Mouse (Mus musculus): Measurements from ENCODE around the gene Hist1h2aa. TPM values are rescaled to one million over a fixed set of nuclear protein-coding genes. Genes with fewer than 3 reads are reported as not detected.

Gene Hist1h2aa
- polyA plus RNA-seq, 1 experiment: not detected

GRCm38 (mm10) chr13:23942861-23943260 is 8.6 kb downstream of the Hist1h2aa start:
- WGBS: 59% methylated on average over 2 of the region's 2 CpGs
- Histone ChIP-seq H3K4me3 (ENCODE audit: low read depth, low read length) (no peak overlapping the region), H3K4me1 (ENCODE audit: control insufficient read depth, insufficient read depth, insufficient read length, low read length) (no peaks in the 10 kb centered on the region), H3K27me3 (ENCODE audit: control insufficient read depth, insufficient read depth, low read length) (no peaks in the 10 kb centered on the region), H3K27ac (ENCODE audit: insufficient read depth, low read depth, low read length) (no peak overlapping the region), H3K36me3 (ENCODE audit: control insufficient read depth, insufficient read depth, low read length) (no peaks in the 10 kb centered on the region)
- TF ChIP-seq POLR2A (IDR thresholded peaks at IDR 0.05; ENCODE audit: low read depth, low read length): no peak
- no peak for TF ChIP-seq CTCF (IDR thresholded peaks at IDR 0.05; ENCODE audit: extremely low read depth, insufficient read length, insufficient replicate concordance, low read depth, low read length)

DNA sequence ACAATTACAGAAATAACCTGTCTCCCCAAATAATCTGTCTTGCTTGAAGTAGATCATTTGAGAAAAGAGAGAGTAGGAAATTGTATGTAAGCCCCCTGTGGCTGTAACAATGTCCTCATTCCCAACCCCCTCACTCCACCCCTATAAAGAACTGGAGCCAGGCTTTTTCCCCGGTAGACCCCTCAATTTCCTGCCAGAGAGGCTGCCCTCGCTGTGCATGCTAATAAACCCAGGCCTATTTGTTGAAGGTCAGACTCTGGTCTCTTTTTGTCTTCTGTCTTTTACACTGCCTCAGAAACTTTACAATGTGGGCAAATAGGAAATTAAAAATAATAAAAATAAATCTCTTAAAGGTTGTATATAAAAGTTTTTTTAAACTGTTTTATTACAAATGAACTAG is 12.0 kb downstream of the Hist1h2aa start:
- 84% methylated on average over 2 of the region's 2 CpGs for WGBS
- no peaks in the 10 kb centered on the region for H3K4me1 ChIP-seq (ENCODE audit: control insufficient read depth, insufficient read depth, insufficient read length, low read length)
- TF ChIP-seq CTCF (IDR thresholded peaks at IDR 0.05; ENCODE audit: extremely low read depth, insufficient read length, insufficient replicate concordance, low read depth, low read length) (no peak), POLR2A (IDR thresholded peaks at IDR 0.05; ENCODE audit: low read depth, low read length) (no peak)

DNA sequence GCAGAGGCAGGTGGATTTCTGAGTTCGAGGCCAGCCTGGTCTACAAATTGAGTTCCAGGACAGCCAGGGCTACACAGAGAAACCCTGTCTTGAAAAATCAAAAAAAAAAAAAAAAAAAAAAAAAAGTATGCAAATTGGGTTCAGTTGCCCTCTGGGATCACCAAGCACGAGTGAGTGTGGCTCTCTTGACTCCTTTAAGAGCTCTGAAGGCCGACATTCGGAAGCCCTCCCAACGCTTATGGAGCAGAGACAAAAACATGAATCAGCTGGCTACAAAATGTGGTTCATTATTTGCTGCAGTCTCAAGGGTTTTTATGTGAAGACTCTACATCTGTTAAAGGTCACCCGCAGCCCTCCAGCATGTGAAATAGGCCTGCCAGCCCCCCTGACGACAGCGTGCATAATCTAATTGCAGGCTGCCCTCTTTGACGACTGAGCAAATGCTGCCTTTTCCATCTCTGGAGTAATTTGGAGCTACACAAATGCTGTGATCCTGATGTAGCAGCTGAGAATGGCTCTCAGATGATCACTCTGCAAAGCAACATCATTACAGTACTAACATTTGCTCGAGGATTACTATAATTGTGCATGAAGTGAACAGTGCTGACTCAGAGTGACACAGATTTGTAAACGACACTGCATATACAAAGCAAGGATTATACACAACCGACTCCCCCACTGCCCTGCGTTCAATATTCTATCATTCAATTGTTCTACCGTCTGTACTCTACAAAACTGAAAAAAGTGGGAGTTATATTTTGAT is 15.4 kb downstream of the Hist1h2aa start:
- H3K4me3 ChIP-seq (ENCODE audit: low read depth, low read length): no peak overlapping the region
- 80% methylated on average over 14 of the region's 14 CpGs for WGBS
- H3K36me3 ChIP-seq (ENCODE audit: control insufficient read depth, insufficient read depth, low read length): no peaks in the 10 kb centered on the region

More for the DNA sequence above, 12.0 kb downstream of the Hist1h2aa start:
- H3K27ac ChIP-seq (ENCODE audit: insufficient read depth, low read depth, low read length): no peak overlapping the region
- no peaks in the 10 kb centered on the region for H3K36me3 ChIP-seq (ENCODE audit: control insufficient read depth, insufficient read depth, low read length)
- no peak overlapping the region for H3K4me3 ChIP-seq (ENCODE audit: low read depth, low read length)
- no peaks in the 10 kb centered on the region for H3K27me3 ChIP-seq (ENCODE audit: control insufficient read depth, insufficient read depth, low read length)

DNA sequence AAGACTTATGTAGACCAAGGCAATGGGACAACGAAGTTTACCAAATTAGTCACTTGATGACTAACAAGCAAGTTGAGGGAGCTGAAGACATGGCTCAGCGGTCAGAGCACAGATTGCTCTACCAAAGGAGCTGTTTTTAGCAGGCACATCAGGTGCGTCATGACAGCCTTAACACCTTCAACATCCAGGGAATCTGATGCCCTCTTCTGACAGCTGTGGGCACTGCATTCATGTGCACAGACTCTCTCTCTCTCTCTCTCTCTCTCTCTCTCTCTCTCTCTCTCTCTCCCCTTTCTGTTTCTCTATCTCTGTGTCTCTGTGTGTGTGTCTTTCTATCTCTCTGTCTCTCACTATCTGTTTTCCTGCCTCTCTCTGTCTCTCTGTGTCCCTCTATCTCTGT is 16.7 kb downstream of the Hist1h2aa start:
- H3K36me3 ChIP-seq (ENCODE audit: control insufficient read depth, insufficient read depth, low read length): no peaks in the 10 kb centered on the region
- H3K27ac ChIP-seq (ENCODE audit: insufficient read depth, low read depth, low read length): no peak overlapping the region
- no peak for TF ChIP-seq POLR2A (IDR thresholded peaks at IDR 0.05; ENCODE audit: low read depth, low read length)
- peak; percentile 51; the same call in 1 of the 2 replicates for TF ChIP-seq CTCF (IDR thresholded peaks at IDR 0.05; ENCODE audit: extremely low read depth, insufficient read length, insufficient replicate concordance, low read depth, low read length)
- no peaks in the 10 kb centered on the region for H3K27me3 ChIP-seq (ENCODE audit: control insufficient read depth, insufficient read depth, low read length)
- no peak overlapping the region for H3K4me3 ChIP-seq (ENCODE audit: low read depth, low read length)
- 41% methylated on average over 3 of the region's 3 CpGs for WGBS
- no peaks in the 10 kb centered on the region; the same call in 1 of the 2 replicates for H3K4me1 ChIP-seq (ENCODE audit: control insufficient read depth, insufficient read depth, insufficient read length, low read length)

More for the DNA sequence above, 15.4 kb downstream of the Hist1h2aa start:
- no peaks in the 10 kb centered on the region for H3K27me3 ChIP-seq (ENCODE audit: control insufficient read depth, insufficient read depth, low read length)
- no peak overlapping the region for H3K27ac ChIP-seq (ENCODE audit: insufficient read depth, low read depth, low read length)
- no peaks in the 10 kb centered on the region; the same call in 1 of the 2 replicates for H3K4me1 ChIP-seq (ENCODE audit: control insufficient read depth, insufficient read depth, insufficient read length, low read length)
- no peak for TF ChIP-seq CTCF (IDR thresholded peaks at IDR 0.05; ENCODE audit: extremely low read depth, insufficient read length, insufficient replicate concordance, low read depth, low read length)
- TF ChIP-seq POLR2A (IDR thresholded peaks at IDR 0.05; ENCODE audit: low read depth, low read length): no peak

GRCm38 (mm10) chr13:23959776-23960175 is 25.5 kb downstream of the Hist1h2aa start:
- Histone ChIP-seq H3K27ac (ENCODE audit: insufficient read depth, low read depth, low read length) (no peak overlapping the region), H3K36me3 (ENCODE audit: control insufficient read depth, insufficient read depth, low read length) (no peaks in the 10 kb centered on the region), H3K27me3 (ENCODE audit: control insufficient read depth, insufficient read depth, low read length) (no peaks in the 10 kb centered on the region), H3K4me3 (ENCODE audit: low read depth, low read length) (no peak overlapping the region), H3K4me1 (ENCODE audit: control insufficient read depth, insufficient read depth, insufficient read length, low read length) (no peaks in the 10 kb centered on the region)
- no peak for TF ChIP-seq POLR2A (IDR thresholded peaks at IDR 0.05; ENCODE audit: low read depth, low read length)
- TF ChIP-seq CTCF (IDR thresholded peaks at IDR 0.05; ENCODE audit: extremely low read depth, insufficient read length, insufficient replicate concordance, low read depth, low read length): no peak
- WGBS: 19% methylated on average over 2 of the region's 2 CpGs

GRCm38 (mm10) chr13:23964909-23965308 is 30.6 kb downstream of the Hist1h2aa start:
- Histone ChIP-seq H3K36me3 (ENCODE audit: control insufficient read depth, insufficient read depth, low read length) (no peaks in the 10 kb centered on the region), H3K4me3 (ENCODE audit: low read depth, low read length) (no peak overlapping the region), H3K27ac (ENCODE audit: insufficient read depth, low read depth, low read length) (no peak overlapping the region), H3K4me1 (ENCODE audit: control insufficient read depth, insufficient read depth, insufficient read length, low read length) (no peaks in the 10 kb centered on the region), H3K27me3 (ENCODE audit: control insufficient read depth, insufficient read depth, low read length) (no peaks in the 10 kb centered on the region)
- TF ChIP-seq CTCF (IDR thresholded peaks at IDR 0.05; ENCODE audit: extremely low read depth, insufficient read length, insufficient replicate concordance, low read depth, low read length): no peak
- WGBS: 74% methylated on average over 2 of the region's 2 CpGs

DNA sequence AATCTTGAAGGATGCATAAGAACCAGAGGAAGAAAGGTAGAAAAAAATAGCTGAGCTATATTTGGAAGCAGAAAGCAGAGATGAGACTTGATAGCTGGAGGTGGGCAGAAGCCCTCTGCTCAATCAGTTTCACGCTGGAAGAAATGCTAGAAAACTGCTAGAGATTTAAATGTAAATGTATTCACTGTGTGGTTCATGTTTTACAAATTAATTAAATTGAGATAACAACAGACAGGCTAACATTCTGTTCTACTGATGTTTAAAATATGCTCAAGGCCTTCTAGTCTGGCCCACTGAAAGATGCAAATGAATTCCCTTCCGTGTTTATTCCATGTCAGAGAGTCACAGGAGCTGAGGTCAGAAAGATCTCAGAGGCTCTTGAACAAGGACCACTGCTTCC is 37.6 kb downstream of the Hist1h2aa start:
- WGBS: 56% methylated on average over 2 of the region's 2 CpGs

More for the DNA sequence above, 37.6 kb downstream of the Hist1h2aa start:
- Histone ChIP-seq H3K4me1 (ENCODE audit: control insufficient read depth, insufficient read depth, insufficient read length, low read length) (no peaks in the 10 kb centered on the region), H3K27me3 (ENCODE audit: control insufficient read depth, insufficient read depth, low read length) (no peaks in the 10 kb centered on the region), H3K4me3 (ENCODE audit: low read depth, low read length) (no peak overlapping the region), H3K27ac (ENCODE audit: insufficient read depth, low read depth, low read length) (no peak overlapping the region), H3K36me3 (ENCODE audit: control insufficient read depth, insufficient read depth, low read length) (no peaks in the 10 kb centered on the region)
- TF ChIP-seq POLR2A (IDR thresholded peaks at IDR 0.05; ENCODE audit: low read depth, low read length): no peak
- no peak for TF ChIP-seq CTCF (IDR thresholded peaks at IDR 0.05; ENCODE audit: extremely low read depth, insufficient read length, insufficient replicate concordance, low read depth, low read length)
